Mouse (Mus musculus) intestine, postnatal 0 days (tissue): ENCODE measurements around the gene Zfp541. TPM values are rescaled to one million over a fixed set of nuclear protein-coding genes. Genes with fewer than 3 reads are reported as not detected.

Experiments used
- ATAC-seq: fragments of 200-750 bp; cut with Nextera tagmentation; 2 replicates; pipeline ENCODE4 v1.8.0; 2017; ENCODE audit warnings: mild to moderate bottlenecking, moderate TSS enrichment, moderate library complexity
- H3K27ac ChIP-seq: fragments of 300-500 bp; sonication (generic); 2 replicates; pipeline ENCODE4 v1.5.1; 2014; ENCODE audit warnings: mild to moderate bottlenecking, low read depth, low read length, moderate library complexity
- H3K27me3 ChIP-seq: fragments of 300-500 bp; sonication (generic); replicated peaks from 2 replicates; pipeline ENCODE4 v1.6.1; 2014; ENCODE audit warnings: low read length, mixed read lengths; ENCODE audit not compliant: control insufficient read depth, insufficient read depth
- H3K36me3 ChIP-seq: fragments of 300-500 bp; sonication (generic); 2 replicates; pipeline ENCODE4 v1.6.1; 2014; ENCODE audit warnings: mild to moderate bottlenecking, moderate library complexity; ENCODE audit not compliant: control insufficient read depth, insufficient read depth
- H3K4me1 ChIP-seq: fragments of 300-500 bp; sonication (generic); replicated peaks from 2 replicates; pipeline ENCODE4 v1.6.1; 2014; ENCODE audit warnings: antibody characterized with exemption, low read length, mixed read lengths; ENCODE audit not compliant: control insufficient read depth, insufficient read depth
- H3K4me2 ChIP-seq: fragments of 300-500 bp; sonication (generic); replicated peaks from 2 replicates; pipeline ENCODE4 v1.6.1; 2014; ENCODE audit warnings: low read depth, mild to moderate bottlenecking, moderate library complexity
- H3K4me3 ChIP-seq: fragments of 300-500 bp; sonication (generic); 2 replicates; pipeline ENCODE4 v1.5.1; 2014; ENCODE audit warnings: low read depth, low read length
- H3K9ac ChIP-seq: fragments of 300-500 bp; sonication (generic); 2 replicates; pipeline ENCODE4 v1.6.1; 2014; ENCODE audit warnings: mild to moderate bottlenecking, low read depth, low read length
- H3K9me3 ChIP-seq: fragments of 300-500 bp; sonication (generic); 2 replicates; pipeline ENCODE4 v1.6.1; 2016; ENCODE audit warnings: mixed run types; ENCODE audit not compliant: control insufficient read depth
- CTCF ChIP-seq: sonication (generic); IDR thresholded peaks from 2 replicates; pipeline ENCODE4 v1.5.1; 2016; ENCODE audit warnings: low read depth, mild to moderate bottlenecking, control low read depth, antibody characterized with exemption, moderate library complexity
- WGBS: fragments of 180-500 bp; shearing (Covaris S2); extraction: QIAGEN DNeasy Blood & Tissue Kit; methylation state at CpG from one replicate; pipeline ENCODE4 v1.1.7; 2014; 5-methylcytosine and 5-hydroxymethylcytosine counted together
- polyA plus RNA-seq: library from polyadenylated mRNA; unstranded; fragments of >200 nt; fragmentation: Nextera tagmentation; extraction: Ambion mirVana; gene quantifications from 2 replicates; pipeline ENCODE4 v1.2.1, GENCODE M21; 2015

Zfp541 gene
- polyA plus RNA-seq, 1 experiment from 2014 or later, result not detected

DNA sequence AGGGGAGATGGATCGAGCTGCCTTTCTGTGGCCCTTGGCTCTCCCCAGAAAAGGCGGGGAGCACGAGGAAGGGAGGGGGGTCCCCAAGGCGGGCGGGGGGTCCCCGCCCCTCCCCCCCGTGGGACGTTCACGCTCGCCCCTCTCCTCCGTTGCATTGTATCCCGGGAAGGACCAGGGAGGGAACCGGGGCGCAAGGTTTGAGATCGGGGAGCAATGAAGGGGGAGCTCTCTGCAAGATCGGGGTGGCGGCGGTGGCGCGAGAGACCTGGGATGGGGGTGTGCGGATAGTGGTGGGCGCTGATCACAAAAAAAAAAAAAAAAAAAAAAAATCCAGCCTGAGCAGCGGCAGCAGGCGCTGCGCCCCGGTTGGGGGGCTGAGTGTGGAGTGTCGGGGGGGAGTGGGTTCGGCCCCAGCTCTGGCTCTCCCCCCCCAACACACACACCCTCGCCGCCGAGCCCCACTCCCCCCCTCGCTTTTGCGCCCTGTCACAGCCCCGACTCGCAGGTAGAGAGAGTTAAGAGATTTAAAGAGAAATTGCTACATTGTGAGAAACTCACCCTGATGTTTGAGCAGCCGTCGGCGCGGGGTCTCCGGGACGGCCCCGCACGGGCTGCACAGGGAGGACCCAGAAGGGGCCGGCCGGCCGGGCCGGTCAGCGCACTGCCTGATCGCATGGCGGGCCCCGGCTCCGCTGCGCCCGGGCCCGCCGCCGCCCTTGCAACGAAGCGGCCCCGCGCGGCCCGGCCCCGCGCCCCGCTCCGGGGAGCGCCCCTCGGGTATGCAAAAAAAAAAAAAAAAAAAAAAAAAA lies 14.1 kb upstream of the Zfp541 start, which contains the start of gene Bicra:
Gene Bicra (minus strand): TSS at position 584 of the 809 bp plus-strand sequence.
- Histone ChIP-seq H3K9ac (peak within 1 kb of the TSS; percentile 91), H3K27ac (peak within 1 kb of the TSS; percentile 95), H3K9me3 (no peaks in the 10 kb centered on the region), H3K36me3 (no peaks in the 10 kb centered on the region), H3K4me1 (peaks cover 17% of the 10 kb centered on the region; the same call in 1 of the 2 replicates), H3K4me2 (peak within 1 kb of the TSS; percentile 95), H3K27me3 (no peaks in the 10 kb centered on the region), H3K4me3 (peak within 1 kb of the TSS; percentile 82)
- no peak for TF ChIP-seq CTCF
- peak; percentile 80 for ATAC-seq
- WGBS, result under 1% methylated on average over 67 of the region's 69 CpGs

DNA sequence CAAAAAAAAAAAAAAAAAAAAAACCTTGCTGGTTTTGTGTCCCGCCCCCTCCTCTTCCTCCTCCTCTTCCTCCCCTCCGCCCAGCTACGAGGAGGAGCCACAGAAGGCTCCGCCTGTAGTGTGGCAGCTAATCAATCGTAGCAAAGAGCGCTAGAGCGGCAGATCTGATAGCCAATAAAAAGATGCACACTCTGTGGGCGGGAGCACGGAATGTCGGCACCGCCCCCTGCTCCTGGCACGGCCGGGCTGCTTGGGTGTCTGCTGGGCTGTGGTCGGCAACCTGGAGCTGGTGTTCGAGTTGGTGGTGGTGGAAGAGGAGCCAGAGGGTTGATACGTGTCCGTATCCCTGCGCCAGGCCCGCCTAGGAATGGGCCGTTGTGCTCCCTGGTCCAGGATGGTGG lies 13.4 kb upstream of the Zfp541 start:
- Histone ChIP-seq H3K9ac (peak overlapping the region; percentile 91), H3K4me3 (peak overlapping the region; percentile 82), H3K36me3 (no peaks in the 10 kb centered on the region), H3K4me2 (peak overlapping the region; percentile 95), H3K4me1 (peaks cover 17% of the 10 kb centered on the region; the same call in 1 of the 2 replicates), H3K9me3 (no peaks in the 10 kb centered on the region), H3K27me3 (no peaks in the 10 kb centered on the region), H3K27ac (peak overlapping the region; percentile 95)
- TF ChIP-seq CTCF, result no peak
- ATAC-seq, result peak; percentile 84
- 0% methylated on average over 19 of the region's 20 CpGs for WGBS

DNA sequence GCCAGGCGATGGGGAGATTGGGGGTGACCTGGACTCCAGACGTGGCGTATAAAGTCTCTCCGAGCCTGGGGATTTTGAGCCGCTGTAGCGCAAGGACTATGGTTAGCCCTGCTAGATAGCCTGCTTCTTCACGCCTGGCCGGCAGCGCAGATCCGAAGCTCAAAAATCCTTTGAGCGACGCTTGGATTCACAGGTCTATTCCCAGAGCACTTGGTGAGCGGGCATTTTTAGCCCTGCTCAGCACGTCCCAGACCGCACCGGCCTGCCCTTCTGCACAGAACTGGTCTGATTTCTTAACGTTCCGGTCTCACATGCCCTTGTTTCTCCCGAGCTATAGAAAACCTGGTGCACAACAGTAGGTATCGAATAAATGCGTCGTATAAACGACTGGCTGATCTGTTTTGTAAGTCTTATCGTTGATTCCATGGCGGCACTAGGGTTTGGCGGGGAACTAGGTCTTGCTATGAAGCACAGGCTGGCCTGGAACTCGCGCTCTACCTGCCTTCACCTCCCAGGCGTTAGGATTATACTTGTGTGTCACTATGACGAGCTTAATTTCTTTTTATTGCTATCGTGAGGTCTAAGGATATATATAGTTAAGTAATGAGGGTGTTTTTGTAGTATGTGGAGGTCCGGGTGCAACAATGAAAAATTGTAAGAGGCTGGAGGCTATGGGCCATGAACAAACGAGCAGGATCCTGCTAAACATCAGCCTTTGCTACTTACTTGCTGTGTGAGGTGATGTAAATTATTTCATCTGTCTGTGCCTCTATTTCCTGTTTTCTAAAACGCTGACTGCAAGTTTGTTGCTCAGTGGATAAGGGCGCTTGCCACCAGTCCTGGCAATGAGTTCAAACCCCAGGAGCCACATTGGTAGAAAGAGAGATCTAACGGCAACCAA lies 12.7 kb upstream of the Zfp541 start:
- H3K4me2 ChIP-seq, result peak overlapping the region; percentile 95
- H3K9ac ChIP-seq, result peak overlapping the region; percentile 91
- H3K4me1 ChIP-seq, result peaks cover 17% of the 10 kb centered on the region; the same call in 1 of the 2 replicates
- H3K36me3 ChIP-seq, result no peaks in the 10 kb centered on the region
- H3K27ac ChIP-seq, result peak overlapping the region; percentile 65
- 6% methylated on average over 36 of the region's 36 CpGs for WGBS
- H3K27me3 ChIP-seq, result no peaks in the 10 kb centered on the region
- no peak for ATAC-seq
- TF ChIP-seq CTCF, result no peak
- H3K9me3 ChIP-seq, result no peaks in the 10 kb centered on the region
- H3K4me3 ChIP-seq, result peak overlapping the region; percentile 82

DNA sequence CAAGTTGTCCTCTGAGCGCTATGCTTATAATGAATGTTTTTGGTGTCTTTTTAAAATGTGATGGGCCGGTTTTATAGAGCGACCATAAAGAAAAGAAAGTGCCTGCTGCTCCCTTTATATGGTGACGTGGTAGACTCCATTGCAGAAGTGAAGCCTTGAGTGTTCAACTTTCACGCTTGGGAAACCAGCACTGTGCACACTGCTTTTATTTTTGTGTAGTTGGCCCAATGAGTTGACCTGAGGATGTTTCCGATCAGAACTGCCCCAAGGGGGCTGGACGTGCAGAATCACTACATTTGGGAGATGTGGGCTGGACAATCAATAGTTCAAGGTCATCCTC lies 12.1 kb upstream of the Zfp541 start:
- H3K4me1 ChIP-seq, result peaks cover 17% of the 10 kb centered on the region; the same call in 1 of the 2 replicates
- no peak overlapping the region for H3K27ac ChIP-seq
- ATAC-seq, result no peak
- no peak for TF ChIP-seq CTCF
- H3K4me3 ChIP-seq, result peak overlapping the region; percentile 82
- H3K27me3 ChIP-seq, result no peaks in the 10 kb centered on the region
- no peak overlapping the region for H3K9ac ChIP-seq
- H3K9me3 ChIP-seq, result no peaks in the 10 kb centered on the region
- no peaks in the 10 kb centered on the region for H3K36me3 ChIP-seq
- H3K4me2 ChIP-seq, result peak overlapping the region; percentile 95
- 75% methylated on average over 7 of the region's 7 CpGs for WGBS

DNA sequence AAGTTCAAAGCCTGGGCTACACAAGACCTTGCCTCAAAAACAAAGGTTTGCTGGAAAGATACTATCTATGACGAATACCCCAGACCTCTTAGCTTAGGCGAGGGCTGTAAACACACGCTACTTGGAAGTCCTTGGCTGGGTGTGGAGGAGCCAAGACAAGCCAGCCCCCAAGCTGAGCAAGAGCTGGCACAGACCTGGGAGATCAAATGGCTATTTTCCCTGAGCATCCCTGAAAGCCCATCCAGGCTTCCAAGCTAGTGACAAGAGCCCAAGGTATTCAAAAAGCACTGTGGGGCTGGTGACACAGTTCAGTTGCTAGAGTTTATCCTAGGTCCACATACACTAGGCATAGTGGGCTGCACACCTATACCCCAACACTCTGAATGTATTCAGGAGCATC lies 11.0 kb upstream of the Zfp541 start:
- Histone ChIP-seq H3K4me2 (no peak overlapping the region), H3K36me3 (no peaks in the 10 kb centered on the region), H3K27me3 (no peaks in the 10 kb centered on the region), H3K4me3 (no peak overlapping the region), H3K9ac (no peak overlapping the region), H3K27ac (no peak overlapping the region), H3K9me3 (no peaks in the 10 kb centered on the region), H3K4me1 (peaks cover 13% of the 10 kb centered on the region; the same call in 1 of the 2 replicates)
- ATAC-seq, result no peak
- no peak for TF ChIP-seq CTCF
- WGBS, result 88% methylated on average over 3 of the region's 3 CpGs
